Mouse (Mus musculus) neural tube, embryonic 11.5 days (tissue): ENCODE measurements around the gene Slain2. TPM values are rescaled to one million over a fixed set of nuclear protein-coding genes. Genes with fewer than 3 reads are reported as not detected.
"Not testable (repeated sequence)": the region's sequence is repeated elsewhere in the genome, so short reads cannot be mapped to it uniquely, and the experiment has no call there.

Experiments used
- ATAC-seq: fragments of 200-750 bp; cut with Nextera tagmentation; 2 replicates; pipeline ENCODE4 v1.8.0; 2017; ENCODE audit warnings: moderate number of reproducible peaks, mild to moderate bottlenecking, moderate TSS enrichment, moderate library complexity; ENCODE audit not compliant: insufficient read depth, low FRiP score, low TSS enrichment
- DNase-seq: peaks from one replicate; pipeline ENCODE4 v3.0.0-alpha.2; 2015; ENCODE audit warnings: low spot score
- H3K27ac ChIP-seq: fragments of 300-500 bp; sonication (generic); 2 replicates; pipeline ENCODE4 v1.5.1; 2014; ENCODE audit warnings: low read depth, mild to moderate bottlenecking, low read length
- H3K27me3 ChIP-seq: fragments of 300-500 bp; sonication (generic); 2 replicates; pipeline ENCODE4 v1.6.1; 2014; ENCODE audit warnings: mild to moderate bottlenecking, low read length, mixed read lengths; ENCODE audit not compliant: control insufficient read depth, insufficient read depth
- H3K36me3 ChIP-seq: fragments of 300-500 bp; sonication (generic); 2 replicates; pipeline ENCODE4 v1.6.1; 2014; ENCODE audit warnings: mild to moderate bottlenecking, low read length, moderate library complexity, mixed read lengths; ENCODE audit not compliant: control insufficient read depth, insufficient read depth
- H3K4me1 ChIP-seq: fragments of 300-500 bp; sonication (generic); 2 replicates; pipeline ENCODE4 v1.6.1; 2014; ENCODE audit warnings: low read length, mixed read lengths; ENCODE audit not compliant: control insufficient read depth, insufficient read depth
- H3K4me2 ChIP-seq: fragments of 300-500 bp; sonication (generic); 2 replicates; pipeline ENCODE4 v1.6.1; 2014; ENCODE audit warnings: low read depth, mild to moderate bottlenecking, moderate library complexity
- H3K4me3 ChIP-seq: fragments of 300-500 bp; sonication (generic); 2 replicates; pipeline ENCODE4 v1.5.1; 2014; ENCODE audit warnings: low read depth, low read length
- H3K9ac ChIP-seq: fragments of 300-500 bp; sonication (generic); 2 replicates; pipeline ENCODE4 v1.6.1; 2014; ENCODE audit warnings: mild to moderate bottlenecking, low read length
- H3K9me3 ChIP-seq: fragments of 300-500 bp; sonication (generic); 2 replicates; pipeline ENCODE4 v1.6.1; 2016; ENCODE audit warnings: low read length; ENCODE audit not compliant: control insufficient read depth
- WGBS: fragments of 180-500 bp; shearing (Covaris S2); extraction: QIAGEN DNeasy Blood & Tissue Kit; methylation state at CpG from one replicate; pipeline ENCODE4 v1.1.7; 2014; 5-methylcytosine and 5-hydroxymethylcytosine counted together
- polyA plus RNA-seq: library from polyadenylated mRNA; unstranded; fragments of >200 nt; fragmentation: Nextera tagmentation; extraction: Ambion mirVana; gene quantifications from 2 replicates; pipeline ENCODE4 v1.2.1, GENCODE M21; 2014

Slain2 gene
- polyA plus RNA-seq, 1 experiment from 2014 or later, result 30.6 TPM

DNA sequence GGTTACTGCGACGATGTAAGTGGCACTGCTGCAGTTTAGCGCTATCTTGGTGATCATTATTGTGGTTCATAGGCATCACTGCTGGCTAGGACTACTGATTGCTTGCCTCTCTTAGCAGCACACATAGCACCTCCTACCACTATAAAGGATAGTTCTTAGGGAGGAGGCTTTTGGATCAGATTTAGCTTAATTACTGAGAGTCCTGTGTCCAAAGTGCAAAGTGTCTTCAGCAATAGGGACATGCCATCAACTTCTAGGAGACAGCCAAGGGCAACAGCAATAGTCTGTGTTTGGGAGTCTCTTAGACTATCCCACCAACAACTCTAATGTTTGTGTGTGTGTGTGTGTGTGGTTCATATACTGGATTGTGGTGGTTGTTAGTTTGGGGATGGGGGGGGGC lies 8.7 kb downstream of the Slain2 start:
- Histone ChIP-seq H3K9ac (no peak overlapping the region), H3K4me1 (no peaks in the 10 kb centered on the region), H3K27me3 (no peaks in the 10 kb centered on the region), H3K9me3 (no peaks in the 10 kb centered on the region), H3K4me2 (no peak overlapping the region), H3K27ac (no peak overlapping the region), H3K4me3 (no peak overlapping the region), H3K36me3 (no peaks in the 10 kb centered on the region)
- 95% methylated on average over 3 of the region's 3 CpGs for WGBS
- no peak for ATAC-seq
- DNase-seq, result no peak

DNA sequence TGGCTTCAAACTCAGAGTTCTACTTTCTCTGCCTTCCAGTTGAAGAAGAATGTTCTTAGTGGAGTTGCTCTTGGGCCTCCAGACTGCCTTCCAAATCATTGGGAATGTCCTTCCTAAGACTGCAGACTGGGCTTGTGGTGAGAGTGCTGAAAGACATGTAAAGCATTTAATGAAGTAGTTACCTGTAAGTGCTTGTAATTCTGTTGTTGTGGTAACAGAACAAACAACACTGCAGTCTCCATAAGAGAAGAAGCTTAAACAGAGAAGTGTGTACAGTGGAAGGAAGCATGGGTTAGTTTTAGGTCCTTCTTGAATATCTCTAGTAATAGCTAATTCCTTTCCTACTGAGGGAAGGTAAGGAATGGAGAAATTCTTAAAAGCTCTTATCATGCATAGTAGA lies 13.0 kb downstream of the Slain2 start:
- Histone ChIP-seq H3K4me2 (no peak overlapping the region), H3K36me3 (no peaks in the 10 kb centered on the region), H3K9ac (no peak overlapping the region), H3K4me3 (no peak overlapping the region), H3K9me3 (no peaks in the 10 kb centered on the region), H3K27me3 (no peaks in the 10 kb centered on the region), H3K27ac (no peak overlapping the region), H3K4me1 (no peaks in the 10 kb centered on the region)
- DNase-seq, result no peak
- no peak for ATAC-seq

DNA sequence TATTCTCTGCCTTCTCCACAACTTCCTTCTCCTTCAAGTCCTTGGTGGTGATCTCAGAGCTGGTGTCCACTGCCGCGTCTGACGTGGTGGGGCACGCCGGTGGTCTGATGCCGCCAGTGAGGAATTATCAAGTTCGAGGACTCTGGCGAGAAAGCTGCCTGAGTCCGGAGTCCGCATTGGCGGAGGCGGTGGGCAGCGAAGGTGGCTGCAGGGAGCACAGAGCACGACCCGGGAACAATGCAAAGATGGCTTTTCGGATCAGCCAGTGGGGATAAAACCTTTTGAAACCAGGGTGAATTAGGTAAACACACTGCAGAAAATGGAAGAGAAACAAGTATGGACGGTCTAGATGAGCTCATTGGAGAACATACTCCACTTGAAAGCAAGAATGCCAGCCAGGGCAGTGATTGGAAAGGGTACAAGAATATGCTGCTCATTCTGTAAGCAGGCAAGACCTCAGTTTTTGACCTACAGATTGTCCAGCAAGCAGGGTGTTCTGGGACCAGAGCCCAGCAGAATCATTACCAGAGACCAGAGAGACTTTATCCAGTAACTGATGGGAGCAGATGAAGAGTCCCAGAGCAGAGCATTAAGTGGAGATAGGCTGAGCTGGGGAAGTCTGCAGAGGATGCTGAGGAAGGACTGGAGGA lies 19.0 kb downstream of the Slain2 start:
- Histone ChIP-seq H3K9ac (no peak overlapping the region), H3K9me3 (no peaks in the 10 kb centered on the region), H3K27me3 (no peaks in the 10 kb centered on the region), H3K4me3 (no peak overlapping the region), H3K36me3 (no peaks in the 10 kb centered on the region), H3K4me2 (no peak overlapping the region), H3K4me1 (no peaks in the 10 kb centered on the region), H3K27ac (no peak overlapping the region)
- WGBS, result 94% methylated on average over 17 of the region's 17 CpGs
- ATAC-seq (no peak), DNase-seq (no peak)

DNA sequence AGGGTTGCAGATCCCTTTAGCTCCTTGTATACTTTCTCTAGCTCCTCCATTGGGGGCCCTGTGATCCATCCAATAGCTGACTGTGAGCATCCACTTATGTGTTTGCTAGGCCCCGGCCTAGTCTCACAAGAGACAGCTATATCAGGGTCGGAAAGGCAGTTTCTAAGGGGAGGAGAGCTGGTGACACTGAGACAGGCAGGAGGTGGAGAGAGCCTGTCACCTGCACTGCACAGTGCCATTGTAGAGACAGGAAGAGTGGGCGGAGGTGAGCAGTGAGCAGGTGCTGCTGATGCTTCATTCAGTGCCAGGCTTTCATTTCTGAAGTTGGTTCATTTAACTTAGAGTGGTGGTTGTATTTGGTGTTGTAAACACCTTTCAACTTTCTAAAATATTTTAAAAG lies 24.3 kb downstream of the Slain2 start:
- 86% methylated on average over 3 of the region's 3 CpGs for WGBS
- not testable (repeated sequence) for DNase-seq, H3K4me3 ChIP-seq

DNA sequence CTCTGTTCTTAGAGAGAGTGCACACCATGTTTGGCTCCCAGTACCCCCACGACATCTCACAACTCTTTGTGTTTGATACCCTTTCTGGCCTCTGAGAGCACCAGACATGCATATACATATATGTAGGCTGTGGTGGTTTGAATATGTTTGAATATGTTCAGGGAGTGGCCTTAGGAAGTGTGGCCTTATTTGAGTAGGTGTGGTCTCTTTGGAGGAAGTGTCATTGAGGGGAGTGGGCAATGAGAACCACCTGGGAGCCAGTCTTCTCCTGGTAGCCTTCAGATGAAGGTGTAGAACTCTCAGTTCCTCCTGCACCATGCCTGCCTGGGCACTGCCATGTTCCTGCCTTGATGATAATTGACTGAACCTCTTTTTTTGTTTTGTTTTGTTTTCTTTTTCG lies 25.2 kb downstream of the Slain2 start:
- no peak for ATAC-seq
- Histone ChIP-seq H3K4me2 (no peak overlapping the region), H3K27me3 (no peaks in the 10 kb centered on the region), H3K4me3 (no peak overlapping the region), H3K27ac (no peak overlapping the region), H3K4me1 (no peaks in the 10 kb centered on the region), H3K9ac (no peak overlapping the region), H3K36me3 (peaks cover 2% of the 10 kb centered on the region; the same call in 1 of the 2 replicates), H3K9me3 (no peaks in the 10 kb centered on the region)
- 96% methylated on average over 2 of the region's 2 CpGs for WGBS
- DNase-seq, result no peak

More for the DNA sequence above, 24.3 kb downstream of the Slain2 start:
- H3K9ac ChIP-seq, H3K4me1 ChIP-seq, H3K27me3 ChIP-seq, H3K36me3 ChIP-seq, H3K27ac ChIP-seq, H3K4me2 ChIP-seq, H3K9me3 ChIP-seq, ATAC-seq: not testable (repeated sequence)

DNA sequence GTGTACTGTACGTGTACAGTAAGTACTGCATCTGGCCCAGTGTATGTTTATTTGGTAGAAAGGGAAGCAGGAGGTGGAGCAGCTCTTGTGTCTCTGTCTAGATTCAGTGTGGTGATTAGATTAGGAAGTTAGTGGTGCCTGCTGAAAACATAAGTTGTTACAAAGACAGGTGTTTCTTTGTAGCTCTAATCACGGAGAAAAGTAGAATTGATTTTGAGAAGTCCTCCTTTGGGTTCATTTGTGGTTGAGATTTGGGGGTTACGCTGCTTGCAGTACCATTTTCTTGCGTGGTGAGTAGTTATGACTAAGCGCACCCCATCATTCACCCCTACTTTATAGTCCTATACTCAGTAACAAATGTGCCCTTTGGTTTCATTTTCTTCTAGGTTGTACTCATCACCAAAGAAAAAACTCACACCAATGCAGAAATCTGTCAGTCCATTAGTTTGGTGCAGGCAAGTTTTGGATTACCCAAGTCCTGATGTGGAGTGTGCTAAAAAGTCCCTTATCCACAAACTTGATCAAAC lies 26.9 kb downstream of the Slain2 start:
- no peak overlapping the region for H3K4me3 ChIP-seq
- ATAC-seq, result no peak
- H3K4me1 ChIP-seq, result no peaks in the 10 kb centered on the region
- 95% methylated on average over 5 of the region's 5 CpGs for WGBS
- H3K27me3 ChIP-seq, result no peaks in the 10 kb centered on the region
- DNase-seq, result no peak
- peaks cover 2% of the 10 kb centered on the region; the same call in 1 of the 2 replicates for H3K36me3 ChIP-seq
- H3K9ac ChIP-seq, result no peak overlapping the region
- no peak overlapping the region for H3K4me2 ChIP-seq
- no peaks in the 10 kb centered on the region for H3K9me3 ChIP-seq
- no peak overlapping the region for H3K27ac ChIP-seq

DNA sequence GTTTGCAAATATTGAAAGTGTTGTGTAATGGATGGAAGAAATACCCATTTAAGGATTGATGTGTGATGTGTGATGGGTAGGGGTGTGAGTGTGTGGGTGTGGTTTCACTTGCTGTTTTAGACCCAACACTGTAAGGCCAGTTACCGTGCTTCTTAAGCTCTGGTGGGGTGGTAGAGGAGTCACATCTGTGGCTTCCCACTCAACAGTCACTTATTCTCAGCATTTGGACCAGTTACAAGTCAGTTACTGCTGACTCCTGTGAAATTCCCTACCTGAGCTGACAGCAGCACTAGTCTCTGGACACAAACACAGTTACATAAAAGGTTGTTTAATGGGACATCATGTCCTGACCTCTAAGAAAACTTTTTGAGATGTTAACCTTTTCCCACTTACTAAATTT lies 34.0 kb downstream of the Slain2 start:
- WGBS, result 80% methylated on average over 1 of the region's 1 CpGs
- H3K9ac ChIP-seq, result no peak overlapping the region

DNA sequence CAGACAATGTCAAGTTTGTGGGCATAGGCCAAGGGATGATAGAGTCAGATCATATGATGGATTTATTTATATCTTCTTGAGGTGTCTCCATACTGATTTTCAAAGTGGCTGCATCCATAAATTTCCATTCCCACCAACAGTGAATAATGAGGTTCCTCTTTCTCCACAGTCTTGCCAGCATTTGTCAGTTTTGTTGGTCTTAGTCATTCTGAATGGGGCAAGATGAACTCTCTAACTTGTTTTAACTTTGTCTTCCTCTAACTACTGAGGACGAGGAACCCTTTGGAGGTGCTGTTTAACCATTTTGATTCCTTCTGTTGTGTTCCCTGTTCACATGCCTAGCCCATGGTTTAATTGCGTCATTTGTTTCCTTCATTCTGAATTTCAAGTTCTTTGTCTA lies 36.1 kb downstream of the Slain2 start:
- H3K4me1 ChIP-seq, result no peaks in the 10 kb centered on the region
- 93% methylated on average over 2 of the region's 2 CpGs for WGBS
- no peaks in the 10 kb centered on the region for H3K27me3 ChIP-seq
- no peak for DNase-seq
- no peaks in the 10 kb centered on the region for H3K9me3 ChIP-seq
- H3K9ac ChIP-seq, result no peak overlapping the region
- H3K4me3 ChIP-seq, result no peak overlapping the region
- H3K4me2 ChIP-seq, result no peak overlapping the region
- H3K36me3 ChIP-seq, result no peaks in the 10 kb centered on the region
- no peak for ATAC-seq
- no peak overlapping the region for H3K27ac ChIP-seq

More for the DNA sequence above, 34.0 kb downstream of the Slain2 start:
- DNase-seq, result no peak
- Histone ChIP-seq H3K27me3 (no peaks in the 10 kb centered on the region), H3K4me2 (no peak overlapping the region), H3K4me1 (no peaks in the 10 kb centered on the region), H3K4me3 (no peak overlapping the region), H3K9me3 (no peaks in the 10 kb centered on the region), H3K36me3 (no peaks in the 10 kb centered on the region), H3K27ac (no peak overlapping the region)
- ATAC-seq, result no peak

DNA sequence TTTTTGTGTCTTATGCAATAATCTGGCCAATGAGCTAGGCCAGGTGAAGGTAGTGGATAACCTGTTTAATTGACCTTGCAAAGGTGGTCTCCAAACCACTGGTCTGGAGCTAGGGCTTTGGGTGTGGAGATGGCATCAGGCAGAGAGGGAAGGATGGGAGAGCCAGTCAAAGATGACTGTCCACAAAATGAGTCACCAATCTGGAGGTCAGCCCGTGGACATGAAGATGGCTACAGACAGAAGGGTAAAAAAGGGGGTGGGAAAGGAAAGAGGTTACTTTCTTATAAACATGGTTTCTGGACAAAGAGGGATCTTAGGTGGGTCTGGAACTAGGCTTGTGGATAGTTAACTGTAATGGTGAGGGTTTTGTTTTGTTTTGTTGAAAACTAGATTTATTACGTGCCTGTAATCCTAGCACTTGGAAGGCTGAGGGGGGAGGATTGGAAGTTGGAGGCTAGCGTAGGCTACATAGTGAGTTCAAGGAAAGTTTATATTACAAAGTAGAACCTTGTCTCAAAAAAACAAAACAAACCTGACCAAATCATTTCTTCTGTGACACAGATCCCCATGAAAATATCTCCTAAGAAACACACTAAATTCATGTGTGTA lies 40.0 kb downstream of the Slain2 start:
- Histone ChIP-seq H3K27ac (no peak overlapping the region), H3K9me3 (no peaks in the 10 kb centered on the region), H3K4me1 (no peaks in the 10 kb centered on the region), H3K36me3 (0 out of 2 replicates have a peak, but pooled peaks cover 2% of the 10 kb centered on the region), H3K4me3 (no peak overlapping the region), H3K4me2 (no peak overlapping the region), H3K9ac (no peak overlapping the region), H3K27me3 (no peaks in the 10 kb centered on the region)
- no peak for ATAC-seq
- DNase-seq, result no peak
- 83% methylated on average over 3 of the region's 3 CpGs for whole genome bisulfite sequencing
